Mouse (Mus musculus) layer of hippocampus, adult 2 months (tissue): ENCODE data around the gene Dync2li1. TPM values are rescaled to one million over a fixed set of nuclear protein-coding genes. Genes with fewer than 3 reads are reported as not detected.

Experiments
- DNase-seq, 2 experiments: peaks; one replicate each; pipeline ENCODE4 v3.0.0; 2022; ENCODE audit warnings: low spot score in 2 of 2
- H3K27ac ChIP-seq: fragments of 200-600 bp; 2 replicates; pipeline ENCODE4 v1.8.1; 2022
- H3K4me3 ChIP-seq: fragments of 200-600 bp; 2 replicates; pipeline ENCODE4 v1.8.1; 2022; ENCODE audit warnings: mild to moderate bottlenecking
- CTCF ChIP-seq: fragments of 200-600 bp; conservative IDR thresholded peaks from 2 replicates; pipeline ENCODE4 v1.8.1; 2022; ENCODE audit warnings: antibody characterized with exemption, mild to moderate bottlenecking, moderate library complexity
- total RNA-seq, 2 experiments: library from RNA; stranded (reverse); gene quantifications; 2 replicates each; pipeline ENCODE4 v1.2.3; 2021

Gene Dync2li1
- total RNA-seq, 2 experiments from 2014 or later: 20.5 to 22.5 TPM

GRCm38 (mm10) chr17:84619112-84619511, 7.2 kb upstream of the Dync2li1 start:
- no peak for TF ChIP-seq CTCF
- no peak for DNase-seq
- Histone ChIP-seq H3K27ac (no peak overlapping the region), H3K4me3 (no peak overlapping the region)

GRCm38 (mm10) chr17:84620076-84620475, 6.2 kb upstream of the Dync2li1 start:
- no peak overlapping the region for H3K4me3 ChIP-seq
- no peak overlapping the region for H3K27ac ChIP-seq
- DNase-seq: no peak
- TF ChIP-seq CTCF: no peak

DNA sequence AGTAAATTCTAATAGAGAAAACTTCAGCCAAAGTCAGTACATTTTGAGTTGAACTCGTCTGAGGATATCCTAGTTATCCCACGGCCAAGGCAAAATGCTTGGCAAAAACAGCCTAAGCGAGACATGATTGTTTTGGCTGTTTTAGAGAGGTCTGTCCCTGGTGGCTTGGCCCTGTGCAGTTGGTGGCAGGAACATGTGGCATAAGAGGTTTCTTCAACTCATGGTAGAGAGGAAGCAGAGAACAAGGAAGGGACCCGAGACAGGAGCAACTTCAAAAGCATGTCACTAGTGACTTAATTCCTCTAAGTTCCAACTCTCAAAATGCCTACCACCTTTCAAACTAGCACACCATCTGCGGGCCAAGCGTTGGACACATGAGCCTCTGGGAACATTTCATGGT, 5.7 kb upstream of the Dync2li1 start:
- DNase-seq: no peak
- Histone ChIP-seq H3K27ac (no peak overlapping the region), H3K4me3 (no peak overlapping the region)
- TF ChIP-seq CTCF: no peak

- no peak overlapping the region for H3K4me3 ChIP-seq
- H3K27ac ChIP-seq: no peak overlapping the region
- no peak for DNase-seq
- TF ChIP-seq CTCF: no peak
Measured at GRCm38 (mm10) chr17:84621209-84621608, 5.1 kb upstream of the Dync2li1 start.

GRCm38 (mm10) chr17:84622028-84622427, 4.3 kb upstream of the Dync2li1 start:
- peak; percentile 56 for TF ChIP-seq CTCF
- H3K27ac ChIP-seq: no peak overlapping the region
- H3K4me3 ChIP-seq: no peak overlapping the region
- DNase-seq: no peak

GRCm38 (mm10) chr17:84622873-84623272, 3.4 kb upstream of the Dync2li1 start:
- H3K4me3 ChIP-seq: no peak overlapping the region
- no peak for DNase-seq
- H3K27ac ChIP-seq: no peak overlapping the region
- no peak for TF ChIP-seq CTCF

GRCm38 (mm10) chr17:84626857-84627305, 585 bp downstream of the Dync2li1 start:
- H3K4me3 ChIP-seq: peak overlapping the region; percentile 90
- H3K27ac ChIP-seq: peak overlapping the region; percentile 93; the same call in 1 of the 2 replicates
- TF ChIP-seq CTCF: 0 out of 2 replicates have a peak, but pooled peaks have one; percentile 13
- DNase-seq: no peak

DNA sequence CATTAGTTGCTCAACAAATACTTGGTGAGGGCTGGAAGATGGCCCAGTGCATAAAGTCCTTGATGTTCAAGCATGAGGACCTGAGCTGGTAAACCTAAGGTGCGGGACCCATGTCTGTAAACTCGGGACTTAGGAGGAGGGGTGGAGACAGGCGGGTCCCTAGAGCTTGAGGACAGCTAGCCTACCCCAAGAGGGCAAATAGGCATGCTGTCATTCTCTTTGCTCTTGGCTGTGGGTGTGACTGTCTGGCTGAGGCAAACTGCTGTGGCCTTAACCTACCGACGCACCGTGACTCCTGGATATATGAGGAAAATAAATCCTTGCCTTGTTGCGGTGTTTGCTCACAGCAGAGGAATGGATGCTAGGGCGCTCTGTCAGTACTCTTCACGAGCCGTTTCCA, 1.4 kb downstream of the Dync2li1 start:
- no peak for TF ChIP-seq CTCF
- H3K4me3 ChIP-seq: no peak overlapping the region
- H3K27ac ChIP-seq: no peak overlapping the region
- DNase-seq: no peak

GRCm38 (mm10) chr17:84628611-84629010, 2.3 kb downstream of the Dync2li1 start:
- TF ChIP-seq CTCF: no peak
- no peak for DNase-seq
- Histone ChIP-seq H3K27ac (no peak overlapping the region), H3K4me3 (no peak overlapping the region)

GRCm38 (mm10) chr17:84631836-84632235, 5.5 kb downstream of the Dync2li1 start:
- no peak for TF ChIP-seq CTCF
- no peak overlapping the region for H3K4me3 ChIP-seq
- H3K27ac ChIP-seq: no peak overlapping the region
- no peak for DNase-seq

DNA sequence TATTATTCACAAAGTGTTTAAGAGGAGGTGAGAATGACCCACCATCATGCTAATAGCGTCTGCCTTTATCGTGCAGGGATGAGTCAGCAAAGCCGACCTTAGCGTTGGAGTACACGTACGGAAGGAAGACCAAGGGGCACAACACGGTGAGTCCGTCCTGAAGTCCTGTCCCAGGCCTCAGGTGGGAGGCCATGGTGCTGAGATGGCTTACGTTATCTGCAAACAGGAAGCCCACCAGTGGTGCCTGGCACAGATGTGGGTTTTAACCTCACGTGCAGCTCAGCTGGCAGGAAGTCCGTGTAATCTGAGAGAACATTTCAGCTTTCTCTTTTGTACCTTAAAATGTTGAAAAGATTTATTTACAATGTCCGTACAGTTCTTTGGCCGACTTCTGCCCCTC, 7.1 kb downstream of the Dync2li1 start:
- no peak for DNase-seq
- Histone ChIP-seq H3K27ac (no peak overlapping the region), H3K4me3 (no peak overlapping the region)
- no peak for TF ChIP-seq CTCF

DNA sequence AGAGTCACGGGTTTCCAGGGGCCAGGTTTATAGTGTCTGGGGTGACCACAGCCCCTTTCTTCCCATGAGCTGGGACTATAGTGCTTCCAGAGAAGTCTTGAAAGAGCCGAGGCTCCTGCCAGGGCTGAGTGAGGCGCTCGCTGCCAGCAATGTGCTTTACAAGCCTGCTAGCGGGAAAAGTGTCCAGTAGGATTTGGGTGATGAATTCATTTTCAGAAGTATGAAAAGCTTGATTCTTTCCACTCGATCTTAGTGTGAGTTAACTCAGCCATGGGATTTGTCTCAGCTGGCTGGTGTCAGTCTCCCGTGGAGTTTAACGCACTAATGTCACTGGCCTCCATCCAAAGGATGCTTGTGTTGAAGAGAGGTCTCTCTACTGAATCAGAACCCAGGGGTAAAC, 10.0 kb downstream of the Dync2li1 start:
- TF ChIP-seq CTCF: no peak

GRCm38 (mm10) chr17:84637971-84638370, 11.7 kb downstream of the Dync2li1 start:
- DNase-seq: no peak
- Histone ChIP-seq H3K27ac (no peak overlapping the region), H3K4me3 (no peak overlapping the region)
- no peak for TF ChIP-seq CTCF

More for the DNA sequence above, 10.0 kb downstream of the Dync2li1 start:
- Histone ChIP-seq H3K4me3 (no peak overlapping the region), H3K27ac (no peak overlapping the region)
- no peak for DNase-seq

- no peak for DNase-seq
- TF ChIP-seq CTCF: no peak
- Histone ChIP-seq H3K27ac (no peak overlapping the region), H3K4me3 (no peak overlapping the region)
Measured at GRCm38 (mm10) chr17:84639796-84640378, 13.6 kb downstream of the Dync2li1 start.
